Mouse (Mus musculus) heart, adult 9 months (tissue): ENCODE measurements around the gene Sox30.
"Not testable (repeated sequence)": the region's sequence is repeated elsewhere in the genome, so short reads cannot be mapped to it uniquely, and the experiment has no call there.

Source experiments
- DNase-seq, 2 experiments: peaks; one replicate each; pipeline ENCODE4 v3.0.0; 2022; ENCODE audit warnings: low spot score in 2 of 2

Gene Sox30

DNA sequence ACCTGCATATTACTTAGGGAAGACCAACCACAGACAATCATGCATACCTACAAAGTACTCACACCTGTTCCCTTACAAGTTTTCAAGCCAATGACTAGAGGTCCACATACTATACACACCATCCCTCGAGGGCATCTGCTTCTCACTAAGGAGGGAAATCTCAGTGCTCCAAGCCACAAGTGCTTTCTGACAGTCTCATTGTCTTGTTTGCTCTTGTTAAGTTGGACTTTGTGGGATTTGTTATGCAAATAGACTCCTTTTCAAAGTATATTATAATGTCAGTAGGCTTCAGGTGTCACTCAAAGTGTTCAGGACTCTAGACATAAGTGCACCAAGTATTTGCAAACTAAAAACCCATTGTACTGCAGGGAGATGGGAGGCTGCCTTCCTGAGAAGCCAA, 40.1 kb downstream of the Sox30 start:
- no peak for DNase-seq

DNA sequence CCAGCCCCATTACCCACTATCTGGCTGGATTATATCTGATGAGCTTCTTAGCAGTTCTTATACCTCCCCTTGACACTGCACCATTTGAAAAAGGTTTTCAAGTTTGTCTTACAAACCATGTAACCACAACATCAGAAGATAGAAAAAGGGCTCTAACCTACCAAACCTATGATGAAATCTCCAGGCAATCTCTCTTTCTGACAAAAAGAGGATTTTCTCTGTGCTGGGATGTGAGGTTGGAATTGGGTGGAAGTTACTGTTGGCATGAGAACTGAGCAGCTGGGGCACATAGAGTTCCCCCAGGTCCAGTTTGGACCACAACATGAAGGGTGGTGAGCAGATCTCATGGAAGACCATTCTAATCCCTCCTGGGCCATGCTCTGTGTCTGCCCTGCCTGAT, 41.7 kb downstream of the Sox30 start:
- no peak for DNase-seq

DNA sequence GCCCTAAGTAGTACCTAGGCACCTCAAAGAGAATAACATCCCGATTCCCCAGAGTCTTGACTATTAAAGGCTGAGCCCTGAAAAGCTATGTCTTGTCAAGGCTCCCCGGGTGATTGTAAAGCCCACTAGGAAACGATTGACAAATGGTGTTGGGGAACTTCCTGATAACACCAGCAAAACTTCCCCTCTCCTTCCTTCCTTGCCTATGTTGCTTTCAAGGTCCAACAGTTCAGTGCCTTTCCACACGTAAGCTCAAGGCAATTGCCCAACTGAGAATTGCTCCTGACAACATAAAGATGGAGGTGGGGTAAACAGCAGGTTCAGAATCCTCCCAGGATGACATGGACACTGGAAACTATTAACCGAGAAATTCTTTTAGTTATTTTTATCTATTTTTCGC, 42.9 kb downstream of the Sox30 start:
- no peak for DNase-seq

DNA sequence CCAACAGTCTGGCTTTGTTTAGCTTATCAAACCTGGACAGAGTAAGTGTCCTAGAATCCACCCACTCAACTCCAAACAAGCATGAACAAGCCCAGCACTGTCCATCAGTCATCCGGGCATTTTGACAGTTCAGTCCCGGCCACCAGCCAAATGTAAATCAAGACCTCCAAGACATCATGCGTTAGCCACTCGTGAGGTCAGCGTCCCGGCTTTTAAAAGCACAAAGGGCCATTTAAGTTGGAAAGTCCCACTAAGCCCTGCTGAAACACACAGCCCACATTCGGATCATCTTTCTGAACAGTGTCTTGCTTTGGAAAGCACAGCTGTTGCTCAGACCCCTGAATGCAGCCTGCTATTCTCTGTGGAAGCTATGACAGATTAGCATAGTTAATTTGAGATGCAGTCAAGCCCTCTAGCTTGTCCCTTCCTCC, 45.9 kb downstream of the Sox30 start:
- peak in 1 of 2 experiments; percentile 8 for DNase-seq

DNA sequence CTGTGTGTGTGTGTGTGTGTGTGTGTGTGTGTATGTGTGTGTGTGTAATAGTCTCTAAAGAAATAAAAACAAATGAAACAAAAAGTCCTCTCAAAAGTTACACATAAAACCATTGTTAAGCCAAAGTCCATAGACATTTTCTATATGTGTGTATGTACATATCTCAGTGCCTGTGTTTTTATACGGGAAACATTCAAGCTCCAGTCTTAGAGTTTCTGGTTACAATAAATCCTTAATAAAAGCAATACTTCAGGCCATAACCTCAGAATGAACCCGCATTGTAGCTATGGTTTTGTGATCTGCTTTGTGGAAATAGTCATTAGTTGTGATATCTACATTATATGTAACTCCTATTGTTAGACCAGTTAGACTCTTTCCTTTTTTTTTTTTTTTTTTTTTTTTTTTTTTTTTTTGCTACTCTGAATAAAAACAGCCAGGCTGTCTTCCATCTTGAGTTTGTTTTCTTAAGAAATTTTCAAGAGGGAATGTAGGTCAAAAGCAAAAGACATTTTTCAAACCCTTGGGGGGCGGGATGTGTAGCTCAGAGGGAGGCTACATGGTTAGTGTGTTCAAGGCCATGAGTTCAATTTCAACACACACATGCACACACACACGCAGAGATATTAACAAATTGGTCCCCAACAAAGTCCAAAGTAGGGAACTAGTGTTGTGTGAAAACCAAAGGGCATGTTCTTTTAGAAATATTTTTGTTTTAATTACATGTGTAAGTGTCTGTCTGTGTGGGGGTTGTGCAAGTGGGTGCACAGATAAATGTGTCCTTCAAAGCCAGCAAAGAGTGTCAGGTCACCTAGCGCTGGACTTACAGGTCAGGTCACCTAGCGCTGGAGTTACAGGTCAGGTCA, 48.1 kb downstream of the Sox30 start:
- no peak for DNase-seq

DNA sequence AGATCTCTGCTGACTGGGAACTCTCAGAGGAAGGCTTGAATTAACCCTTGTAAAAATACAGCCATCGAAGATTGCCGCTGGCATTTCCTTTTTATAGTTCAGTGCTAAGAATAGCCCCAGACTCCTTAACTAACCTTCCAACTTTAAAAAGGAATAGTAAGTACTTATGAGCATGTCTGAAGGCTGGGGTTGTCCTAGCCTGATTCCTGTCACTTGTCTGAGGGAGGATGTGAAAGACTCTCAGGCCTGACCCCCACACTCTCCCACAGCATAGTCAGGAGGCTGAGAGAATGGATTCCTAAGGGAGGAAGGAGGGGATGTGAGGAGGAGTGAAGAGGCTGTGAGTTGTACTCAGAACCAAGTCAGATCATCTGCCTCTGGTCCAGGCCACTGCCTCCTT, 49.4 kb downstream of the Sox30 start:
- no peak for DNase-seq

DNA sequence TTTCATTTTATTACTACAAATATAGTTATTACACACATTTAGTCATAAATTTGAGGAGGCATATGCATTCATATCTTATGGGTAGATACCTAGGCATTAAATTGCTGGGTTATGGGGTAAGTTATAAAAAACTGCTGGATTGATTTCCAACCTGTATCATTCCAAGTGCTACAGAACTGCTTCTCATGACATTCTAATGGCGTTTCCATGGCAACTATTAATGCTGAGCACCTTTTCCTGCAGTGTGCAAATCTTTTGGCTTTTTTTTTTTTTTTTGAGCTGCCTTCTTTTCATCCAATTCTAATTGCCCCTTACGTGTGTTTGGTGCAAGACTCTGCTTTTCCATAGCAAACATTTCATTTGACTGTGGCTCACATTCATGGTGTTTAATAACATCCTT, 49.9 kb downstream of the Sox30 start:
- no peak for DNase-seq

DNA sequence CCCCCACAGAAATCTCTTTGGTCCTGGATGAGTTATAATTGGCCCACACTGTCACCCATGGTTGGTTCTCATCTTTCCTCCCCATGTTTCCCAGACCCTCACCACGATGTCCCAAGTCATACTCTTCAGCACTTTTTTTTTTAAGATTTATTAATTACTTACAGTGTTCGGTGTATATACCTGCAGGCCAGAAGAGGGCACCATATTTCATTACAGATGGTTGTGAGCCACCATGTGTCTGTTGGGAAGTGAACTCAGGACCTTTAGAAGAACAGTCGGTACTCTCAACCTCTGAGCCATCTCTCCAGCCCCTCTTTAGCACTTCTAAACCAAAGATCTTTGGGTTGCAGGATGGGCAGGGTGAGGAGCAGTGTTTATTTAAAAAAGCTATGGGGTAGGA, 51.4 kb downstream of the Sox30 start:
- DNase-seq = no peak

DNA sequence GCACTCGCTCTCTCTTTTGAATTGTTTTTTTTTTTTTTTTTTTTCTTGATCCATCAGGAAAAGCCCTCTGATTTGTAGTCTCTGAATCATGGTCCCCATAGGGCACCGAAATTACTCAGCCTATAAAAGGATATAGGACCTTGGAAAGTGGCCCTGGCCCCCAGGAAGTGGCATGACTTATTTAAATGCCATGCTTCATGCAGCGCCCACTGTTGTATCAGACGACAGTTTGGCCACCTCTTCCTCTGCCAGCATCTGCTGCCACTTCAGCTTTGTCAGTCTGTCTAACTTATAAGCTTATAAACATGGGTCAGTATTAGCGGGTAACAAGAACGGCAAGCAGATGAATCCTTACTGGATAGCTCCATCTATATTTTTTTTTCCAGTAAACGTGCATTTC, 52.8 kb downstream of the Sox30 start:
- DNase-seq = no peak

DNA sequence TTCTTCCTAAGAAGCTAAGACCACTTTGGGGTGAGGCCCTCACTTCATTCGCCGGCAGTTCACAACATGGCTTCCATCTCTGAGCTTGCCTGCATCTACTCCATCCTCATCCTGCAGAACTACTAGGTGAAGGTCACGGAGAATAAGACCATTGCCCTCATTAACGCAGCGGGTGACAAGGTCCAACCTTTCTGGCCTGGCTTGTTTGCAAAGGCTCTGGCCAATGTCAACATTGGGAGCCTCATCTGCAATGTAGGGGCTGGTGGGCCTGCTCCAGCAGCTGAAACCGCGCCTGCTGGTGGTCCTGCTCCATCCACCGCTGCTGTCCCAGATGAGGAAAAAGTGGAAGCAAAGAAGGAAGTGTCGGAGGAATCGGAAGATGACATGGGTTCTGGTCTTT, 56.3 kb downstream of the Sox30 start:
- DNase-seq = no peak

DNA sequence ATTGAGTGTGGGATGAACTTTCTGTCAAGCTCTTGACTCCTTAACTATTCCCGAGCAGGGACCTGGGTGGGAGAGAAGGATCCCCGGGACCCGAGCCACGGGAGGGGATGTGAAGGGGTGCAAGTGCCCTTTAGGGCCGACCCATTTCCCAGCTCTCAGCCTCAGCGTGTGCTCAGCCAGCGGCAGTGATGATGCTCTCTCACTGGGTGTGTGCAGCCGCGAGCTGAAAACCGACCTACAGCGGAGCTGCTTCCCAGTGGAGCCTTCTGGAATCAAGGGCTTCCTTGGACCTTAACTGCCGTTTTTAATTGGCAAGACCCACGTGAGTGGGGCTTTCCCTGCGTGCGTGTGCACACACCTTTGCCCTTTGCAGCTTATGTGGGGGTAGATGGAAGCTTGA, 58.8 kb downstream of the Sox30 start:
- DNase-seq = no peak

DNA sequence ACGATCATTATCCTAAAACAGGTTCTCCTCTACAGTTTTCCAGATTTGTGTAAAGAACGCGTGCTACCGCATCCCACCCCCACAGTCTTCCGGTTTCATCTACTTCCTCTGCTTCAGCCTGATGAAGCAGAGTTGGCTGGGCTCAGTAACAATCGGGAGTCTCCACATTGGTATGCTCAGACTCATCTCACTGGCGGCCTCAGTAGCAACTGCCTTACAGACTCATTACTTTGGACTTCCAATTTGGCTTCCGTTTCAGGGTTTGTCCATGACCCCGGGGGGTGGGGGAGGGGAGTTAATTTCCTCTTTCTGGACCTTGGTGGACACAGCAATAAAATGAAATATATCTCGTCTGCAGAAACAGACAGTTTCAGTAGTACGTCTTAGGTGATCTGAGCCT, 59.2 kb downstream of the Sox30 start:
- peak; percentile 21 to 52 for DNase-seq

DNA sequence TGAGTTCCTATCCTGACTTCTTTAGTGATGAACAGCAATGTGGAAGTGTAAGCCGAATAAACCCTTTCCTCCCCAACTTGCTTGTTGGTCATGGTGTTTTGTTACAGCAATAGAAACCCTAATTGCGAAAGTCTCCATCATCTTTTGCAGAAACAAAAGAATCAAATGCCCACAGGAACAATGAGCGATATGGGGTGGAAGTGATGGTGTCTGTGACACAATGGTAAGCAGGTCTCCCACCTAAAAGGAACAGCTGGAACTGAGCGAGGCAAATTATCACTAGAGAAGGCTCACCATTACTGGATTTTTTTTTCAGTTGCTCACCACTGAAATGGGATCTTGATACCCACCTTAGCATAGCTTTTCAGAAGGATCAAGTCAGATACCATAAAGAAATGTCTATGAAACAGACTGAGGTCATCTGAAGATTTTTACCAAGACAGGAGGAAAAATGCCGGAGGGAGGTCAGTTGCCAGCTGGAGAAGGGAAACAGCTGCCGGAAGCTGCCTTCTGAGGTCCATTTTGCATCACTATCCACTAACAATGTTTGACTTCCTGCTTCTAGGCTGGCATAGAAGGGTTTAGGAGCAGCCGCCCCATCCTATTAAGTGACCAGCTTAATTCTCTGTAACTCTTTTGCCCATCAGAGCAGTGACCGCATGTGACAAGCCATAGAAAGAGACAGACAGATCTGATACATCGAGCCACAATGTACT, 60.9 kb downstream of the Sox30 start:
- no peak for DNase-seq

DNA sequence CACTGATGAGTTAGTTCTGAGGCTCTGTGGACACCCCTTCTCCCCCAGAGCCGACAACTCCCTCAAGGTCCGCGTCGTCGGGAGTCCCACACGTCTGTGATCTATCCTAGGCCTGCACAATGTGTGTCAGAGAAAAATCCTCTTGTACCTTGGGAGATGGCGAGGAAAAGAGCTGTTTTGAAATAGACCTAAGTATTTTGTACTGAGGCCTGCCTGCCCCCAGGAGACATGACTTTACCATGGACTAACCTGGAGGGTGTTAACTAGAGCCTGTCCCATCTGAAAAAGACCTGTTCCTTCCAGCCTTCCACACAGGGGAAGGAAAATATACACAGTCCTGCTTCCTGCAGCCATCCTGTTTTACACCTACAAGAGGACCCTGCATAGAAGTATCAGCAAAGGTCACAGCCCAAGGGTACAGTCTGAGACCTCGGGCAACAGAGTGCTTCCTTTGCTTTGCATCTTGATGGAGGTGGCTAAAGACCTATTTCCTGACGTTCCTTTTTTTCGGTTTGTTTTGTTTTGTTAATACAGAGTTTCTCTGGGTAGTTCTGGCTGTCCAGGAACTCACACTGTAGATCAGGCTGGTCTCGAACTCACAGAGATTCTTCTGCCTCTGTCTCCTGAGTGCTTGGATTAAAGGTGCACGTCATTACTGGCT, 61.6 kb downstream of the Sox30 start:
- no peak for DNase-seq

DNA sequence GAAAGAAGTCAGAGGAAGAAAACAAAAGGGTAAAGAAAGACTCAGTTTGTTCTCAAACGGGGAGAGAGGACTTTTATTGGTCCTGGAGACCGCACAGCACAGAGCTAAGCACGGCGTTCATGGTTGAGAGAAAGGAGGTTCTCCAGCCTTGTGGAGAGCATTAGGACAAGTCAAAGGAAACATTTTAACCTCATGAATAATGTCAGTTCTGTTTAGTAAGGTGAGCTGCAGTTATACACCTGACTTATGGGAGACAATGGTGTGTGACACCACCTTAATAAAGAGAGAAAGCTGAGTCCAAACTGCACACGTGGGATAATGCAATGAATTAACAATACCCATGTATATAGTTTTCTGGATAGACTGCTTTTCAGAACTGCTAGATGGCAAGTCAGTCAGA, 64.7 kb downstream of the Sox30 start:
- no peak for DNase-seq

DNA sequence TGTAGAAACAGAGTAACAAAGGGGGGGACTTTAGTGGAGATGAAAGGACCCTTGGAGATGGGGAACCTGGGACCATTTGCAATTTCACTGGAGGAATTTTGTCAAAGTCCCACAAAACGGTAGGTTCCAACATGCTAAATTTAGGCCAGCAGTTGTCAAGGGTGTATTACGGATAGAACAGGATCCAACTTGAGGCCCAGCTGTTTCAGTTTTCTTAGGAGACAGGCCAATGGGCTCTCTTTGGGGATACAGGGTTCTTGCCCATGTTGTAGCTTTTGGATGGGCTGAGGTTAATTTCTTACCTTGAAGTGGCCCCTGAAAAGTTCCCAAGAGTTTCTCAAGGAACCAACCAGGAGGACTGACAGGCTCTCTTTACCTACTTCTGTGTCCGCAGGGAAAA, 67.2 kb downstream of the Sox30 start:
- no peak for DNase-seq

DNA sequence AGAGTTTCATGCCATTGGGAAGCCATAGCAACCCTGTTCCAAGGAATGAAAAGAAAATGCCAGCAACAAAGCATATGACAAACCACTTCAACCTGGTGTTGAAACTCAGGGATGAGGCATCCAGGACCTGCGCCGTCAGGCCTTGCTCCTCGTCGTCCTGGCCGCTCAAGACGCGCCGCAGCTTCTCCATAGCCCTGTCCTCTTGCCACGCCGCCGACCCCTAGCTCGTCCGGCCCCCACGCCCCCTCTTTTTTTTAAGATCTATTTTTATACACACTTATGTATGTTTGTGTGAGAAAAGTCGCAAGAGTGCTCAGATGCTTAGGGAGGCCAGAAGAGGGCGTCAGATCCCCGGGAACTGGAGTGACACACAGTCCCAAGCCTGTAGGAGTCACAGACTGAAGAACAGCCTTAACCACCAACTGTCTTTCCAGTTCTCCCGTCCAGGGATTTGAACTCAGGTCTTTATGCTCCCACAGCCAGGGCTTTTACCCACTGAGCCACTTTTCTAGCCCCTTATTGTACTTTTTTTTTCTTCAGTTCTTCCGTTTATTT, 72.1 kb downstream of the Sox30 start, which contains the start of gene Gm12166:
Gene Gm12166 (minus strand): TSS at position 217 of the 555 bp plus-strand sequence.
- peak in 1 of 2 experiments; percentile 69 for DNase-seq

DNA sequence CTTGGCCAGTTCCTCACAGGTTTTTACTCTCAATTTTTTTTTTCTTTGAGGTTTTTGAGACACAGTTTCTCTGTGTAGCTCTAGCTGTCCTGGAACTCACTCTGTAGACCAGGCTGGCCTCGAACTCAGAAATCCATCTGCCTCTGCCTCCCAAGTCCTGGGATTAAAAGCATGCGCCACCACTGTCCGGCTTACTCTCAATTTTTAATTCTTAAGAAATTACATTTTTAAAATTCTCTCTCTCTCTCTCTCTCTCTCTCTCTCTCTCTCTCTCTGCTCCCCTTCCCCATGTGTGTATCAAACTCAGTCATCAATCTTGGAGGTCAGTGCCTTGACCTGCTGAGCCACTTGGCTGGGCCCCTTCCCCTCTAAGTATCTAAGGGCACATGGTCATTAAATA, 73.3 kb downstream of the Sox30 start:
- DNase-seq = not testable (repeated sequence)

DNA sequence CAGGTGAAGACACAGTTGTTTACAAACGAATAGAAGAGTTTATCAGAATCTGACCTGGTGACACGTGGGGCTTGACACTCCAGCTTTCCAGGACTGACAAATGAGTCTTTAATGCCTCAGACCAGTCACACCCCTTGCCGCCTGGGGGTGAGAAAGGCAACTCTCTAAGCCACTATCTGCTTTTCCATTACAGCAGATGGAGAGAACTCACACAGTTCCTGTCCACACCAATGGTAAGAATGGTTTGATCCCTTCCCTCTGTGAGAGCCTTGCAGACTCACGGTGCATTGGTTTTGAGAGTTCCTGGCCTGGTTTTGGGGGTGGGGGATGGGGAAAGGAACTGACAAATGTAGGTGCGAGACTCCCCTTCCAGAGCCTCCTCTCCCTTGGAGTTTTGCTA, 74.2 kb downstream of the Sox30 start:
- no peak for DNase-seq

DNA sequence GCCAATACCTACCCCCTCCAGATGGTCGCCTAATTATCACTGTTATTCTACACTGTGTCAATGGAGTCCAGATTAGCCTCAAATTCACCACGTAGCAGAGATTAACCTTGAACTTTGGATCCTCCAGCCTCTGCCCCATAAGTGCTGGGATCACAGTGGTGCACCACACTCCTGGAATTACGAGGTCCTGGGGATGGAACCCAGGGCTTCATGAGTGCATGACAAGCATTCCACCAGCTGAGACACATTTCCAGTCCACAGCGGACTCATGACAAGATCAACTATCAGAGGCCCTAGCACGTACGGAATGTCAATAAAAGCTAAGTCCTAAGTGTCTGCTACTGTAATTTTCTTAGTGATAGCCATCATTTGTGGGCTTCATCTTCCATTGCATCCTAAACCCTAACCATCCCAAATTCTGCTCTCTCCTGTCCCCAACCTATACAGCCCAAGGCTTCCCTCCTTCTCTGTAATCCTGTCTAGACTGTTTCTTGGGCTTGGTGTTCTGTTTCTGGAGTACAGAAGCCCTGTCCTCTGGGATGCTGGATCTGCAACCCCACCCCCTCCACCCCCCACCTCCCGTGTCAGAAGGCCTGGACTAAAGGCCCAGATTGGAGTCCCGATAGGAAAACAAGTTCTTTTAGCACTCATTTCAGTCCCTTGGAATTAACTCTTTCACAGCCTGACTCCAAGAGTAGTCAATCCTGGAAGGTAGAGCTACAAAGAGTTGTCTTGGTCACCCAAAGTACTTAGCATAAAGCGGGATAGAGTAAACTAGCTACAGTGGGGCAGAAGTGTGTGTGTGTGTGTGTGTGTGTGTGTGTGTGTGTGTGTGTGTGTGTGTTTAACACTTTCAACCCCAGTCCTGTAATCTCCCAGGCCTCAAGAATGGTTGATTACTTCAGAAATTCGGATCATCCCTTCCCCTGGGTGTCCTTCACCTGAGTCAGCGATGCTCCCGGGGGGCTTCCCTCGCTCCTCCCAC, 75.1 kb downstream of the Sox30 start:
- DNase-seq = no peak
